Mouse (Mus musculus) bone marrow, adult 2 months (tissue): Measurements from ENCODE around the gene Jaml.

Source experiments
- CTCF ChIP-seq: fragments of 200-500 bp; IDR thresholded peaks from 2 replicates; pipeline ENCODE4 v1.5.1; 2011; ENCODE audit warnings: low read length, control low read depth; ENCODE audit not compliant: control insufficient read depth, insufficient read depth
- POLR2A ChIP-seq: fragments of 200-500 bp; IDR thresholded peaks from 2 replicates; pipeline ENCODE4 v1.6.1; 2011; ENCODE audit warnings: low read depth, mild to moderate bottlenecking, control low read depth, low read length, borderline replicate concordance; ENCODE audit not compliant: control insufficient read depth

- TF ChIP-seq CTCF (no peak), POLR2A (no peak)
These were observed 36.7 kb downstream of the Jaml start for GRCm38 (mm10) chr9:45115706-45116105.
